8 mouse cellular contexts compared by ENCODE assay signal in genomic region chr3:107334202-107334934, GRCm38 (mm10). TPM values are rescaled to one million over a fixed set of nuclear protein-coding genes. Genes with fewer than 3 reads are reported as not detected.
DNase-seq lines count a peak whose midpoint lies in the region; ATAC-seq and TF ChIP-seq lines count a peak whose summit lies in the region.

No protein-coding gene starts in this region.

- no peak for TF ChIP-seq CTCF in testis, adult 2 months (IDR thresholded peaks at IDR 0.05; ENCODE audit: control insufficient read depth, insufficient read depth, insufficient replicate concordance, low read depth, low read length)

- peaks cover 35% of the 10 kb centered on the region for H3K4me1 ChIP-seq in erythroblast, embryonic 14.5 days (ENCODE audit: control insufficient read depth)
- H3K4me1 ChIP-seq in testis, adult 2 months (ENCODE audit: control insufficient read depth, insufficient read depth, low read length): peaks cover 9% of the 10 kb centered on the region
- H3K4me1 ChIP-seq in limb, embryonic 12.5 days (replicated peaks): peaks cover 27% of the 10 kb centered on the region
- H3K4me1 ChIP-seq in stomach, embryonic 15.5 days: peaks cover 19% of the 10 kb centered on the region

- no peak for TF ChIP-seq POLR2A in testis, adult 2 months (IDR thresholded peaks at IDR 0.05; ENCODE audit: control insufficient read depth, low read depth, low read length)

- 10% methylated on average over 12 of the region's 12 CpGs for WGBS in limb, embryonic 12.5 days
- 9% methylated on average over 12 of the region's 12 CpGs for WGBS in stomach, embryonic 15.5 days

- DNase-seq in testis, postnatal 10 days (ENCODE audit: low spot score): no peak
- DNase-seq in natural killer cell, adult 2 months (ENCODE audit: low spot score in 2 of 2): no peak
- DNase-seq in spleen, adult 12 weeks (ENCODE audit: low spot score): no peak

- H3K36me3 ChIP-seq in erythroblast, embryonic 14.5 days (ENCODE audit: control insufficient read depth): peaks cover 31% of the 10 kb centered on the region
- H3K36me3 ChIP-seq in testis, adult 2 months (ENCODE audit: control insufficient read depth, insufficient read depth, low read length): peaks cover 6% of the 10 kb centered on the region; the same call in 1 of the 2 replicates
- H3K36me3 ChIP-seq in limb, embryonic 12.5 days: peaks cover 16% of the 10 kb centered on the region
- 0 out of 2 replicates have a peak, but pooled peaks cover 8% of the 10 kb centered on the region for H3K36me3 ChIP-seq in stomach, embryonic 15.5 days

- peak overlapping the region; percentile 99 for H3K27ac ChIP-seq in testis, adult 2 months (ENCODE audit: control insufficient read depth, insufficient read depth, low read depth, low read length)
- peak overlapping the region; percentile 99 for H3K27ac ChIP-seq in limb, embryonic 12.5 days
- peak overlapping the region; percentile 98 for H3K27ac ChIP-seq in stomach, embryonic 15.5 days

- no peaks in the 10 kb centered on the region for H3K27me3 ChIP-seq in erythroblast, embryonic 14.5 days (ENCODE audit: control insufficient read depth)
- no peaks in the 10 kb centered on the region for H3K27me3 ChIP-seq in testis, adult 2 months (ENCODE audit: control insufficient read depth, insufficient read depth, low read length)
- no peaks in the 10 kb centered on the region for H3K27me3 ChIP-seq in limb, embryonic 12.5 days
- no peaks in the 10 kb centered on the region for H3K27me3 ChIP-seq in stomach, embryonic 15.5 days (replicated peaks)

- no peaks in the 10 kb centered on the region for H3K9me3 ChIP-seq in erythroblast, embryonic 14.5 days (ENCODE audit: control insufficient read depth, low read length)
- H3K9me3 ChIP-seq in limb, embryonic 12.5 days: no peaks in the 10 kb centered on the region
- H3K9me3 ChIP-seq in stomach, embryonic 15.5 days: no peaks in the 10 kb centered on the region

- peak overlapping the region; percentile 92 for H3K9ac ChIP-seq in limb, embryonic 12.5 days (replicated peaks)
- peak overlapping the region; percentile 62 for H3K9ac ChIP-seq in stomach, embryonic 15.5 days

- peak overlapping the region; percentile 100 for H3K4me3 ChIP-seq in erythroblast, embryonic 14.5 days (replicated peaks)
- H3K4me3 ChIP-seq in testis, adult 2 months (ENCODE audit: control insufficient read depth, low read depth, low read length): peak overlapping the region; percentile 89
- H3K4me3 ChIP-seq in limb, embryonic 12.5 days (replicated peaks): peak overlapping the region; percentile 92
- peak overlapping the region; percentile 99 for H3K4me3 ChIP-seq in stomach, embryonic 15.5 days (replicated peaks)

- H3K4me2 ChIP-seq in limb, embryonic 12.5 days: peak overlapping the region; percentile 75
- H3K4me2 ChIP-seq in stomach, embryonic 15.5 days: peak overlapping the region; percentile 75

- ATAC-seq in erythroblast, adult 5-6 weeks (replicated peaks; ENCODE audit: low FRiP score, poor library complexity, severe bottlenecking): no peak
- ATAC-seq in limb, embryonic 12.5 days (ENCODE audit: insufficient number of reproducible peaks, insufficient read depth, low FRiP score, low TSS enrichment, low read depth): no peak
- ATAC-seq in stomach, embryonic 15.5 days (ENCODE audit: insufficient read depth, low FRiP score, low read depth): no peak

RNA-seq across cellular contexts. Expression of gene Rbm15, which starts 0.9 kb away (rescaled TPM):
- polyA plus RNA-seq in erythroblast, embryonic 14.5 days (2012): 1.1 and 1.6 TPM in 2 replicates
- 19.4 and 26.1 TPM in 2 replicates for total RNA-seq in erythroblast, adult 5-6 weeks (2015; ENCODE audit: low replicate concordance)
- 19.9 and 29.7 TPM in 2 replicates for total RNA-seq in erythroblast, adult 5-6 weeks (2017; ENCODE audit: low replicate concordance)
- polyA plus RNA-seq in testis, adult 2 months (2012; rRNA removed): 8.5 and 8.8 TPM in 2 replicates
- 16.2 and 18.9 TPM in 2 replicates for polyA plus RNA-seq in limb, embryonic 12.5 days (2016; fragmentation: Nextera tagmentation; extraction: Ambion mirVana)
- 13.9 and 14.6 TPM in 2 replicates for polyA plus RNA-seq in stomach, embryonic 15.5 days (2015; fragmentation: Nextera tagmentation; extraction: Ambion mirVana)

RNA-seq across cellular contexts. Expression of gene Slc16a4, which starts 43.3 kb away (rescaled TPM):
- polyA plus RNA-seq in erythroblast, embryonic 14.5 days (2012): not detected in 2 replicates
- not detected in 2 replicates for total RNA-seq in erythroblast, adult 5-6 weeks (2015; ENCODE audit: low replicate concordance)
- total RNA-seq in erythroblast, adult 5-6 weeks (2017; ENCODE audit: low replicate concordance): 0.43 TPM in 1 of 2 replicates, not detected in the other
- polyA plus RNA-seq in testis, adult 2 months (2012; rRNA removed): 0.51 and 1.1 TPM in 2 replicates
- polyA plus RNA-seq in limb, embryonic 12.5 days (2016; fragmentation: Nextera tagmentation; extraction: Ambion mirVana): 6.1 and 6.8 TPM in 2 replicates
- polyA plus RNA-seq in stomach, embryonic 15.5 days (2015; fragmentation: Nextera tagmentation; extraction: Ambion mirVana): 2.6 and 2.9 TPM in 2 replicates

RNA-seq across cellular contexts. Expression of gene Lamtor5, which starts 55.7 kb away (rescaled TPM):
- 2.6 and 3.5 TPM in 2 replicates for polyA plus RNA-seq in erythroblast, embryonic 14.5 days (2012)
- total RNA-seq in erythroblast, adult 5-6 weeks (2015; ENCODE audit: low replicate concordance): 38.2 and 42.8 TPM in 2 replicates
- 12.1 and 16.7 TPM in 2 replicates for total RNA-seq in erythroblast, adult 5-6 weeks (2017; ENCODE audit: low replicate concordance)
- 73.5 and 76.0 TPM in 2 replicates for polyA plus RNA-seq in testis, adult 2 months (2012; rRNA removed)
- 172 and 173 TPM in 2 replicates for polyA plus RNA-seq in limb, embryonic 12.5 days (2016; fragmentation: Nextera tagmentation; extraction: Ambion mirVana)
- polyA plus RNA-seq in stomach, embryonic 15.5 days (2015; fragmentation: Nextera tagmentation; extraction: Ambion mirVana): 191 and 192 TPM in 2 replicates

Comparison
In these comparisons a context has a peak if more than half of its experiments do, and no peak if none do; other contexts are left out.
1. RNA of gene Lamtor5, which starts 55.7 kb away (polyA plus RNA-seq): 191 to 192 TPM in stomach, embryonic 15.5 days, 172 to 173 TPM in limb, embryonic 12.5 days and 73.5 to 76.0 TPM in testis, adult 2 months; 2.6 to 3.5 TPM in erythroblast, embryonic 14.5 days; every median in the first group is over 10 times any median in the second.
2. Peak in every context shown above with its lines, with median percentiles within 50 percentile points of each other: H3K4me3 ChIP-seq and H3K27ac ChIP-seq.